Mouse (Mus musculus) neural tube, embryonic 11.5 days (tissue): Measurements from ENCODE around the gene Gm5861. TPM values are rescaled to one million over a fixed set of nuclear protein-coding genes. Genes with fewer than 3 reads are reported as not detected.
"Not testable (repeated sequence)": the region's sequence is repeated elsewhere in the genome, so short reads cannot be mapped to it uniquely, and the experiment has no call there.

Experiments used
- ATAC-seq: fragments of 200-750 bp; cut with Nextera tagmentation; 2 replicates; pipeline ENCODE4 v1.8.0; 2017; ENCODE audit warnings: moderate number of reproducible peaks, mild to moderate bottlenecking, moderate TSS enrichment, moderate library complexity; ENCODE audit not compliant: insufficient read depth, low FRiP score, low TSS enrichment
- DNase-seq: peaks from one replicate; pipeline ENCODE4 v3.0.0-alpha.2; 2015; ENCODE audit warnings: low spot score
- H3K27ac ChIP-seq: fragments of 300-500 bp; sonication (generic); 2 replicates; pipeline ENCODE4 v1.5.1; 2014; ENCODE audit warnings: low read depth, mild to moderate bottlenecking, low read length
- H3K27me3 ChIP-seq: fragments of 300-500 bp; sonication (generic); 2 replicates; pipeline ENCODE4 v1.6.1; 2014; ENCODE audit warnings: mild to moderate bottlenecking, low read length, mixed read lengths; ENCODE audit not compliant: control insufficient read depth, insufficient read depth
- H3K36me3 ChIP-seq: fragments of 300-500 bp; sonication (generic); 2 replicates; pipeline ENCODE4 v1.6.1; 2014; ENCODE audit warnings: mild to moderate bottlenecking, low read length, moderate library complexity, mixed read lengths; ENCODE audit not compliant: control insufficient read depth, insufficient read depth
- H3K4me1 ChIP-seq: fragments of 300-500 bp; sonication (generic); 2 replicates; pipeline ENCODE4 v1.6.1; 2014; ENCODE audit warnings: low read length, mixed read lengths; ENCODE audit not compliant: control insufficient read depth, insufficient read depth
- H3K4me2 ChIP-seq: fragments of 300-500 bp; sonication (generic); 2 replicates; pipeline ENCODE4 v1.6.1; 2014; ENCODE audit warnings: low read depth, mild to moderate bottlenecking, moderate library complexity
- H3K4me3 ChIP-seq: fragments of 300-500 bp; sonication (generic); 2 replicates; pipeline ENCODE4 v1.5.1; 2014; ENCODE audit warnings: low read depth, low read length
- H3K9ac ChIP-seq: fragments of 300-500 bp; sonication (generic); 2 replicates; pipeline ENCODE4 v1.6.1; 2014; ENCODE audit warnings: mild to moderate bottlenecking, low read length
- H3K9me3 ChIP-seq: fragments of 300-500 bp; sonication (generic); 2 replicates; pipeline ENCODE4 v1.6.1; 2016; ENCODE audit warnings: low read length; ENCODE audit not compliant: control insufficient read depth
- WGBS: fragments of 180-500 bp; shearing (Covaris S2); extraction: QIAGEN DNeasy Blood & Tissue Kit; methylation state at CpG from one replicate; pipeline ENCODE4 v1.1.7; 2014; 5-methylcytosine and 5-hydroxymethylcytosine counted together
- polyA plus RNA-seq: library from polyadenylated mRNA; unstranded; fragments of >200 nt; fragmentation: Nextera tagmentation; extraction: Ambion mirVana; gene quantifications from 2 replicates; pipeline ENCODE4 v1.2.1, GENCODE M21; 2014

The Gm5861 gene
- polyA plus RNA-seq = not detected in 2 replicates

DNA sequence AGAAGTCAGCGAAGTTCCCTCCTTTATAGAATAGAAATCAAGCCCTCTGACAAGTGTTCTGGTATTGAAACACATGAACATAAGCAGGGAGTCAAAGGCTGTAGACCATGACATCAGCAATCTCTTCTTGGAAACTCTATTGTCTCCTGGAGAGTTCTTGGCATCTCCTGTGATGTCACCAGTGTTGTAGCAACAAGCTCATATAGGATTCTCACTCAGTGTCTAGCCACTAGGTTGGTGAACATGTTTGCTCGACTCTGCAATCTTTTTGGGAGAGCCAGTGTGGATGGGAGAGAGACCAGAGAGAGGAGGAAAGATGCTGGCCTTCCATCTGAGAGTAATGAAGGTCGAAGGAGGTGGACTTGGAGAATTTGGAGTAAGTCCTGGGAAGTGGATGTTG, at the start of gene Gm5861:
TSS of gene Gm5861 (plus strand) at position 301 of the 400 bp plus-strand sequence.
- H3K9me3 ChIP-seq, H3K4me2 ChIP-seq, H3K4me1 ChIP-seq, H3K27me3 ChIP-seq, DNase-seq, H3K36me3 ChIP-seq, H3K9ac ChIP-seq, ATAC-seq, H3K27ac ChIP-seq, H3K4me3 ChIP-seq: not testable (repeated sequence)
- 83% methylated on average over 2 of the region's 3 CpGs for WGBS

DNA sequence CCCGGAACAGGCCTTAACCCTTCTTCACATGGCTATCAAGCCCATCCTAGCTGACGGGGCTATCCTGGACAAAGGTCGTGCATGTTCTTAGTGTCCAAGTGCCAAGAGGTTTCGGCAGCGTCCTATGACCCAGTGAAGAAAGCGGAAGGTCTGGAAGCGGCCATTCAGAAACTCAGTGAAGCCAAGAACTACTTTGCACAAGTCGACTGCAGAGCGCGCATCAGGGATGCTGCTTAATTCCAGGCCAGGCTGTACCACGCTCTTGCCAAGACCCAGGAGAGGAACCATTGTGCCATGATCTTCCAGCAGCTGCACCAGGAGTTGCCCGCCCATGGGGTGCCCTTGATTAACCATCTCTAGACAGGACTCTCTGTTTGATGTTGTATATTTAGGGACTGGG, 44.8 kb upstream of the Gm5861 start:
- H3K27ac ChIP-seq, DNase-seq, H3K9me3 ChIP-seq, H3K4me1 ChIP-seq, ATAC-seq, H3K4me3 ChIP-seq, H3K27me3 ChIP-seq, H3K4me2 ChIP-seq, H3K9ac ChIP-seq, H3K36me3 ChIP-seq: not testable (repeated sequence)
- WGBS = 95% methylated on average over 12 of the region's 12 CpGs

Other genes starting within 250 kb of the Gm5861 start
- gene Gm8871, start 235.3 kb upstream of the Gm5861 start, polyA plus RNA-seq = not detected in 2 replicates
- gene Gm8857, start 235.3 kb upstream of the Gm5861 start, polyA plus RNA-seq = not detected in 2 replicates
- gene Gm8879, start 55.4 kb upstream of the Gm5861 start, polyA plus RNA-seq = not detected in 2 replicates
- gene Gm8890, start 73.0 kb downstream of the Gm5861 start, polyA plus RNA-seq = not detected in 2 replicates
- not detected in 2 replicates for gene Speer1, start 158.4 kb downstream of the Gm5861 start, polyA plus RNA-seq
- gene Gm8897, start 233.3 kb downstream of the Gm5861 start, polyA plus RNA-seq = not detected in 2 replicates